Mouse (Mus musculus): ENCODE measurements around the gene Kcnh3.

The Kcnh3 gene

GRCm38 (mm10) chr15:99285189-99285535, 60.5 kb downstream of the Kcnh3 start:
- DNase-seq (ENCODE audit: low spot score), result no peak

- DNase-seq (ENCODE audit: low spot score), result no peak
These were observed 65.9 kb downstream of the Kcnh3 start for GRCm38 (mm10) chr15:99290586-99290985.
